ENCODE assay signal across 8 mouse cellular contexts in the genomic region with DNA sequence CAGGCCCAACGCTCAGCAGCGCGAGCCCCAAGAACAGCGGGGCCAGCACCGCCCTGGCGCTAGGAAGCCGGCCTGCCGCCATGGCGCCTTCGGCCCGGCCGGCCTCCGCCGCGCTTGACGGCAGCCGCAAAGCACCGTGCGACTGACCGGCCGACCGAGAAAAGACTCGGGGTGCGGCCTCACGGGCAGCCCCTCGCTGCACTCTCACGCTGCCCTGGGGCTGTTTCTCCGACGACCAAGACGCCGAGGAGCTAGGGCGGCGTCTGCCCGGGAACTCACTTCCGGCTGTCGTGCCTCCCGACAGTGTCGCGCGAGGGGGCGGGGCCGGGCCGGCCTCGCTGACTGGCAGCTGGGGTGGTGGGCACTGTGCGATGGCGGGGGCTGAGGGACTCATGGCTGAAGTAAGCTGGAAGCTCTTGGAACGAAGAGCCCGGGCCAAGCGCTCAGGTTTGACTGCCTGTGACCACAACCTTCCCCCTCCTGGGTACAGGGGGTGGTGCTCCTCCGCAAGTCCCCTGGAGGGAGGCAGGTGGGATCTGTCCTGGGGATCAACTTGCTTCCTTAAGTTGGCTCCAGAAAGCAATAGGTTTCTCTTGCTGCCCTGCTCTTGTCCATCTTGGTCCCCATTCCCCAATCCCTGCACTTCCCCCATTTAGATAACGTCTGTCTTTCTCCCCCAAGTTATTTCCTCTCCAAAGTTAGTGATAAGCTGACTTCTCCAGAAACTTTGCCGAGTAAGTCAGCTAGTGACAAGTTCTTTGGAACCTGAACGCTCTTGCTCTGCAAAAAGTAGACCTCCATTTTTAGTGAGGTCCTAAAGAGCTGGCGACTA. TPM values are rescaled to one million over a fixed set of nuclear protein-coding genes. Genes with fewer than 3 reads are reported as not detected.
DNase-seq lines count a peak whose midpoint lies in the region; ATAC-seq and TF ChIP-seq lines count a peak whose summit lies in the region.

A gene (minus strand): TSS at position 265 of the 832 bp plus-strand sequence.
A gene (plus strand): TSS at position 303 of the 832 bp plus-strand sequence.

- peaks cover 20% of the 10 kb centered on the region for H3K36me3 ChIP-seq in hindbrain, embryonic 10.5 days
- no peaks in the 10 kb centered on the region for H3K36me3 ChIP-seq in lung, postnatal 0 days (ENCODE audit: insufficient read depth, low read length)

- H3K9me3 ChIP-seq in hindbrain, embryonic 10.5 days = no peaks in the 10 kb centered on the region
- no peaks in the 10 kb centered on the region for H3K9me3 ChIP-seq in lung, postnatal 0 days (ENCODE audit: low read length)

- no peak for TF ChIP-seq EP300 in lung, postnatal 0 days (IDR thresholded peaks at IDR 0.05)

- peak; percentile 27; the same call in 1 of the 2 replicates for TF ChIP-seq CTCF in lung, postnatal 0 days (IDR thresholded peaks at IDR 0.05)

- ATAC-seq in frontal cortex, adult (ENCODE audit: low TSS enrichment) = peak; percentile 95
- peak; percentile 93 for ATAC-seq in lung, postnatal 0 days

- peak within 1 kb of the TSS; percentile 90 for H3K4me3 ChIP-seq in hindbrain, embryonic 10.5 days
- peak within 1 kb of the TSS; percentile 89 for H3K4me3 ChIP-seq in lung, postnatal 0 days (ENCODE audit: low read depth, low read length)

- peak within 1 kb of the TSS; percentile 89 for H3K9ac ChIP-seq in lung, postnatal 0 days (replicated peaks; ENCODE audit: low read depth)

- DNase-seq in MEL-GATA-1-ER (ENCODE audit: extremely low read depth, low read depth) = peak; percentile 76
- peak; percentile 88 for DNase-seq in cerebellum, adult 8-10 months
- DNase-seq in hindbrain, embryonic 10.5 days (ENCODE audit: low spot score) = peak; percentile 95
- DNase-seq in layer of hippocampus, adult 9-11 months = peak; percentile 87
- DNase-seq in lung, postnatal 0 days (ENCODE audit: low spot score) = peak; percentile 88
- peak; percentile 89 for DNase-seq in ovary, postnatal 14 days (ENCODE audit: low spot score)
- peak; percentile 94 for DNase-seq in thymus, postnatal 14 days

- peak within 1 kb of the TSS; percentile 96 for H3K27ac ChIP-seq in hindbrain, embryonic 10.5 days
- peak within 1 kb of the TSS; percentile 98 for H3K27ac ChIP-seq in lung, postnatal 0 days (ENCODE audit: low read length)

- H3K4me2 ChIP-seq in lung, postnatal 0 days (replicated peaks; ENCODE audit: low read depth, low read length) = peak within 1 kb of the TSS; percentile 64

- under 1% methylated on average over 54 of the region's 54 CpGs for WGBS in hindbrain, embryonic 10.5 days
- 2% methylated on average over 47 of the region's 54 CpGs for WGBS in lung, postnatal 0 days

- H3K27me3 ChIP-seq in hindbrain, embryonic 10.5 days (ENCODE audit: insufficient read depth, poor library complexity, severe bottlenecking) = no peaks in the 10 kb centered on the region
- no peaks in the 10 kb centered on the region for H3K27me3 ChIP-seq in lung, postnatal 0 days (replicated peaks; ENCODE audit: insufficient read depth, low read length)

- H3K4me1 ChIP-seq in hindbrain, embryonic 10.5 days (replicated peaks) = peaks cover 18% of the 10 kb centered on the region
- H3K4me1 ChIP-seq in lung, postnatal 0 days (ENCODE audit: insufficient read depth, low read depth, low read length) = peaks cover 5% of the 10 kb centered on the region; the same call in 1 of the 2 replicates

RNA-seq across cellular contexts. Expression of the first gene that starts in this region (rescaled TPM):
- 63.9 and 73.8 TPM in 2 replicates for polyA plus RNA-seq in hindbrain, embryonic 10.5 days (2016; fragmentation: Nextera tagmentation; extraction: Ambion mirVana)
- polyA plus RNA-seq in lung, postnatal 0 days (2015; fragmentation: Nextera tagmentation; extraction: Ambion mirVana) = 59.8 and 65.5 TPM in 2 replicates

RNA-seq across cellular contexts. Expression of the second gene that starts in this region (rescaled TPM):
- 32.0 and 47.2 TPM in 2 replicates for polyA plus RNA-seq in hindbrain, embryonic 10.5 days (2016; fragmentation: Nextera tagmentation; extraction: Ambion mirVana)
- polyA plus RNA-seq in lung, postnatal 0 days (2015; fragmentation: Nextera tagmentation; extraction: Ambion mirVana) = 26.9 and 29.2 TPM in 2 replicates

Comparison
In these comparisons a context has a peak if more than half of its experiments do, and no peak if none do; other contexts are left out.
1. Peak in every context shown above with its lines: DNase-seq, ATAC-seq, H3K4me3 ChIP-seq and H3K27ac ChIP-seq.